Mouse (Mus musculus): ENCODE measurements around the gene Slc10a1. TPM values are rescaled to one million over a fixed set of nuclear protein-coding genes. Genes with fewer than 3 reads are reported as not detected.

Slc10a1 gene
- not detected for total RNA-seq (2022)

GRCm38 (mm10) chr12:80968605-80969004, at the start of gene Slc10a1:
TSS of gene Slc10a1 (minus strand) at chr12:80968705.
- no peak for DNase-seq (ENCODE audit: low spot score)

GRCm38 (mm10) chr12:81017624-81018023, 49.1 kb upstream of the Slc10a1 start:
- no peak for DNase-seq (ENCODE audit: low spot score)

- DNase-seq (ENCODE audit: low spot score): no peak
These were observed 45.0 kb upstream of the Slc10a1 start for GRCm38 (mm10) chr12:81013496-81013895.

GRCm38 (mm10) chr12:81011994-81012393, 43.5 kb upstream of the Slc10a1 start:
- DNase-seq (ENCODE audit: low spot score): no peak

- no peak for DNase-seq (ENCODE audit: low spot score)
These were observed 41.3 kb upstream of the Slc10a1 start for GRCm38 (mm10) chr12:81009813-81010212.

- no peak for DNase-seq (ENCODE audit: low spot score)
These were observed 34.5 kb upstream of the Slc10a1 start for GRCm38 (mm10) chr12:81002841-81003635.

GRCm38 (mm10) chr12:81000924-81001323, 32.4 kb upstream of the Slc10a1 start:
- no peak for DNase-seq (ENCODE audit: low spot score)

- DNase-seq (ENCODE audit: low spot score): no peak
These were observed 30.2 kb upstream of the Slc10a1 start for GRCm38 (mm10) chr12:80998528-80999221.

- no peak for DNase-seq (ENCODE audit: low spot score)
These were observed 29.1 kb upstream of the Slc10a1 start for GRCm38 (mm10) chr12:80997652-80998051.

GRCm38 (mm10) chr12:80995326-80995725, 26.8 kb upstream of the Slc10a1 start:
- no peak for DNase-seq (ENCODE audit: low spot score)

- no peak for DNase-seq (ENCODE audit: low spot score)
These were observed 25.3 kb upstream of the Slc10a1 start for GRCm38 (mm10) chr12:80993773-80994172.

- no peak for DNase-seq (ENCODE audit: low spot score)
These were observed 24.1 kb upstream of the Slc10a1 start for GRCm38 (mm10) chr12:80992540-80993122.

- DNase-seq (ENCODE audit: low spot score): no peak
These were observed 23.3 kb upstream of the Slc10a1 start for GRCm38 (mm10) chr12:80991806-80992205.

- no peak for DNase-seq (ENCODE audit: low spot score)
These were observed 22.5 kb upstream of the Slc10a1 start for GRCm38 (mm10) chr12:80990901-80991445.

GRCm38 (mm10) chr12:80988286-80988685, 19.8 kb upstream of the Slc10a1 start:
- DNase-seq (ENCODE audit: low spot score): no peak

- DNase-seq (ENCODE audit: low spot score): no peak
These were observed 18.1 kb upstream of the Slc10a1 start for GRCm38 (mm10) chr12:80986628-80987027.

GRCm38 (mm10) chr12:80983695-80984094, 15.2 kb upstream of the Slc10a1 start:
- DNase-seq (ENCODE audit: low spot score): no peak

- DNase-seq (ENCODE audit: low spot score): peak; percentile 67
These were observed 13.8 kb upstream of the Slc10a1 start for GRCm38 (mm10) chr12:80982326-80982725.

GRCm38 (mm10) chr12:80975939-80976671, 7.6 kb upstream of the Slc10a1 start:
- DNase-seq (ENCODE audit: low spot score): no peak

- DNase-seq (ENCODE audit: low spot score): no peak
These were observed 3.3 kb upstream of the Slc10a1 start for GRCm38 (mm10) chr12:80971756-80972155.

GRCm38 (mm10) chr12:80970181-80970705, 1.7 kb upstream of the Slc10a1 start:
- DNase-seq (ENCODE audit: low spot score): no peak
